Mouse (Mus musculus): ENCODE results near the gene Phlpp2.

Gene Phlpp2

DNA sequence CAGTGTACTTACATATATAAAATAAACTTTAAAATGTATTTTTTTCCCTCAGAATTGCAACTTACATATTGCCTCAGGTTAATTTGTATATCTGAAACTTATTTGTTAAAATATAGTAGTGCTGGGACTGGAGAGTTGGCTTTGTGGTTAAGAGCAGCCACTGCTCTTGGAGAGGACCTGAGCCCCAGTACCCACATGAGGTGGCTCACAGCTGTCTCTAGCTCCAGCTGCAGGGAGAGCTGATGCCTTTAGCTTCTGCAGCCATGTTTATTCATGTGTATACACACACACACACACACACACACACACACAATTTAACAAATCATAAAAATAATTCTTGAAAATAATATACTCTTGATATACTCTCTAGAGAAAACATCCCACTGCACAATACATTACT lies 34.0 kb downstream of the Phlpp2 start:
- no peak for DNase-seq (ENCODE audit: low read depth)

DNA sequence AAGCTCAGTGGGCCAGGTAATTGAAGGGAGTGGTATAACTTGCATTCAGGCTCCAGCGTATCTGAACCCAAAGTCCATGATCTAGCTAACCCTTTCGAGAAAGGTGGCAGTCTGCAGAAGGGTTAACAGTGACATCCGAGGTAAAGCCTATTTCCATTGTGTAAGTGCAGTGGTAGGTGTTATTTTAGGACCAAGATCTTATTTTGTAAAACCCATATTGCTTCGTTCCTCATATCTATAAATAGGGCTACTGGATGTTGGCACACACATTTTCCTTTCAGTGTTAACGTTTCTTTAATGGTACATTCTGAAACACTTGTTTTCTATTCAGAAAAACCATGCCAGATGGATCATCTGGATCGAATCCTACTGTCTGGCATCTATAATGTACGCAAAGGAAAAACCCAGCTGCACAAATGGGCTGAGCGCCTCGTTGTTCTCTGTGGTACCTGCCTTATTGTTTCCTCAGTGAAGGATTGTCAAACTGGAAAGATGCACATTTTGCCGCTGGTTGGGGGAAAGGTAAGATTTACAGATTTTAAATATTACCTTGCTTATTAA lies 35.6 kb downstream of the Phlpp2 start:
- DNase-seq (ENCODE audit: low read depth): peak; percentile 57

- peak; percentile 26 for DNase-seq (ENCODE audit: low read depth)
These were observed 36.8 kb downstream of the Phlpp2 start for GRCm38 (mm10) chr8:109904928-109905668.

- DNase-seq (ENCODE audit: low read depth): no peak
These were observed 38.6 kb downstream of the Phlpp2 start for GRCm38 (mm10) chr8:109906907-109907306.

- DNase-seq (ENCODE audit: low read depth): no peak
These were observed 39.0 kb downstream of the Phlpp2 start for GRCm38 (mm10) chr8:109907376-109907775.

DNA sequence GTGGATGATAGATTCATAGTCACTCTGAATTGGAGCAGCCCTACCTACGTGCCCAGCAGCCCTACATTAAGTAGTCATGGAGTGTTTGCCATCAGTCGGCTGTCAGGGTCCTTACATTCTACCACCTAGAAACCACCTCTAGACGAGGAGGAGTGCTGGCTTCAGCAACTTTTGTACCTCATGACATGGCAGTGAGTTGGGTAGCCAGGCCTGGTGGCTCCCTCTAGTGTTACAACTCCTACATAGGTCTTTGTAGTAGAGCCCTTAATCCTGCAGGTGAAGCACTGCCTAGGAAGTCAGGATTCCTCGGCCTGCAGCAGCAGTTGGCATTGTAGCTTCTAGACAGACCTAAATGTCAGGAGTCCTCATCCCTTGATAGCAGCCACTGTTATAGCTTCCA lies 48.9 kb downstream of the Phlpp2 start:
- DNase-seq (ENCODE audit: low read depth): peak; percentile 72

DNA sequence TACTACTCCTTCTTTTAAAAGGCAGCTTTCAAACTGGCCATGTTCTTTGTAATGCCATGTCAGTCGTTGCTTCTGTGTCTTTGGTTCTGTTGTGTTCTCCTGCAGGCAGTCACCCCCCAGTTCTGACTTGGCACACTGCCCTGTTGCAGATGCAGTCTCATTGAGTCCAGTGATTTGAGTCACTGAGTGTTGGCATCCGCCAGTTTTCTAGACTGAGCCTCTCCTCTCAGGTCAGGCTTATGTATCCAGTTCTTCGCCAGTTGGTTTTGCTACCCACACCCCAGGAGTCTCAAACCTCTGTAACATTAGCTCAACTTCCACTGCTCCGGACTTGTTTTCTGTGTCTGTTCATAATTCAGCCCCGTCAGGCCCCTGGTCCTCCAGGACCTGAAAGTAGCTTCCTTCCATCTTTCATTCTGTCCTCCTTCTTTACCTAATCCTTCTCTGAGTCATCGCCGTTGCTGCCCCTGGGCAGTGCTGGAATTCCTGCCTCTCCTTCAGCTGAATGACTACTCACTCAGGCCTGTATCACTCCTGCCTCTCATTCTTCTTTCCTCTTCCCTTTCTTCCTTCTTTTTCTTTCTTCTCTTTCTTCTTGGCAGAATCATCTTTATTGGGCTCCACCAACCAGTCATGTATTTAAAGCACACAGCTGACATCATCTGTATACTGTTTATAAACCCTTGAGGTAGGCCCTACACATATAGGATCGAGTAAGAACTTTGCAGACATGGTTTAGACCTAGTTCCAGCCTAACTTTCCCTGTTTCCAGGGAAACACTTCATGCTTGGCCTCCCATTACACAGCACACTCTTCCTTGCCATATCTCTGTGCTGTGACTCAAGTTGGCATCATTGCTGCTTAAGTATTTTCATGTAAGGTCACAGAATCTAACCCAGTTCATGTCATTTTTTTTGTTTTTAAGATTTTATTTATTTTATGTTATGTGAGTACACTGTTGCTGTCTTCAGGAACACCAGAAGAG lies 52.4 kb downstream of the Phlpp2 start:
- peak; percentile 90 for DNase-seq (ENCODE audit: low read depth)

- peak; percentile 75 for DNase-seq (ENCODE audit: low read depth)
These were observed 73.4 kb downstream of the Phlpp2 start for GRCm38 (mm10) chr8:109941606-109942360.

GRCm38 (mm10) chr8:109945153-109945632 lies 76.9 kb downstream of the Phlpp2 start:
- DNase-seq (ENCODE audit: low read depth): peak; percentile 69

GRCm38 (mm10) chr8:109945694-109946093 lies 77.4 kb downstream of the Phlpp2 start:
- DNase-seq (ENCODE audit: low read depth): no peak

DNA sequence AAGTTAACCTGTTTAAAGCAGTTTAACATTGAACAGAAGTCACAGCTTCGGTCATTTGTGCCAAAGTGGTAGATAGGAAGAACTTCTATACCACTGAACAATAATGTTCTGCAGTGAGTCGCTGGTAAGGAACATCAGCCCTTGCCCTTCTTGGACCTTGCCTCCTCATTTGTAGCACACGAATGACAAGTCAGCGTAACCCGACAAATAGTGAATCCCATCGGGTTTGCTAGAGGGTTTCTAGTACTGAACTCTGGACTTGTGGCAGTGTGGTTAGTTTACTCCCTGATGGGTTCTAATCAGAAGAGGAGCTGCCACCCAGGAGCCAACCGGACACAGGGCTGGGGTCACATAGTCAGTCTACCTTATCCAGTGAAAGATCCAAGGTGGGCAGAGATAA lies 77.9 kb downstream of the Phlpp2 start:
- DNase-seq (ENCODE audit: low read depth): no peak

- DNase-seq (ENCODE audit: low read depth): no peak
These were observed 79.3 kb downstream of the Phlpp2 start for GRCm38 (mm10) chr8:109947447-109948284.

- no peak for DNase-seq (ENCODE audit: low read depth)
These were observed 79.9 kb downstream of the Phlpp2 start for GRCm38 (mm10) chr8:109948285-109948564.

- DNase-seq (ENCODE audit: low read depth): no peak
These were observed 83.8 kb downstream of the Phlpp2 start for GRCm38 (mm10) chr8:109952171-109952570.

- peak; percentile 41 for DNase-seq (ENCODE audit: low read depth)
These were observed 86.2 kb downstream of the Phlpp2 start for GRCm38 (mm10) chr8:109954486-109954948.

DNA sequence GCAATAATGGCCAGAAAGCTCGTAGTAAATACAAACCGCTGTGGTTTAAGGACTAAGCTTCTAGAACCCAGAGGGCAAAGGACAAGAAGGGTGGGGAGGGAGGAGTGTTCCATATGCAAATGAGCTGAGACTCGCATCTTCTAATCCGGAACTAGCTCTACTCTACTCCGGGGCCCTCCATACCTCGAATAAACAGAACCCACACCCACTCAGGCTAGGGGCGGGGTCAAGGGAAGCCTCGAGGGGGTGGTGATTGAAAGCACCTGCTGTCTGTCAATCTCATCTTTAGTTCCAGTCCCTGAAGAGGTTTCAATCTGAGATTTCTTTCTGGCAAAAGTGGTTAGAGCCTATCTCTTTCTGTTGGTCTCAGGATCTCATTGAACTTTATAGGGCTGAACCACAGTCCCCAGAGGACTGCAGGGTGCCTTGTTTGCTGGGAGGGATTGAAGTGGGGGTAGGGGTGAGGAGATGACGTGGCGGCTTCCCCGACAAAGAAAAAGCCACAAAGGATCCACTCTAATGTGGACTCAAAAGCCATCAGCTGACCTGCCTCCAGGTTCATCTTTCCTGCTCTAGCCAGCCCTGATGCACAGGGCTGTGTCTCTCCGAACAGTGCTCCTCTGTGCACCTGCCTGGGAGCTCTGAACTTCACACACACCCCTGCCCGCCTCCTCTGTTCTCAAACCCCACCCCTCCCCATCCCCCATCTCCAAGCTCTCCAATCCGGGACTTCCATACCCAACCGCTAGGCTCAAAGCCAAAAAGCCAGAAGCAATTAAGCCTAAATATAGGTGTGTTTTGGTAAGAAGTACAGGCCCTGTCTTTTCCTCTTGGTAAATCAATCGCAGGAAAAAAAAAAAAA lies 89.1 kb downstream of the Phlpp2 start:
- peak; percentile 83 for DNase-seq (ENCODE audit: low read depth)

DNA sequence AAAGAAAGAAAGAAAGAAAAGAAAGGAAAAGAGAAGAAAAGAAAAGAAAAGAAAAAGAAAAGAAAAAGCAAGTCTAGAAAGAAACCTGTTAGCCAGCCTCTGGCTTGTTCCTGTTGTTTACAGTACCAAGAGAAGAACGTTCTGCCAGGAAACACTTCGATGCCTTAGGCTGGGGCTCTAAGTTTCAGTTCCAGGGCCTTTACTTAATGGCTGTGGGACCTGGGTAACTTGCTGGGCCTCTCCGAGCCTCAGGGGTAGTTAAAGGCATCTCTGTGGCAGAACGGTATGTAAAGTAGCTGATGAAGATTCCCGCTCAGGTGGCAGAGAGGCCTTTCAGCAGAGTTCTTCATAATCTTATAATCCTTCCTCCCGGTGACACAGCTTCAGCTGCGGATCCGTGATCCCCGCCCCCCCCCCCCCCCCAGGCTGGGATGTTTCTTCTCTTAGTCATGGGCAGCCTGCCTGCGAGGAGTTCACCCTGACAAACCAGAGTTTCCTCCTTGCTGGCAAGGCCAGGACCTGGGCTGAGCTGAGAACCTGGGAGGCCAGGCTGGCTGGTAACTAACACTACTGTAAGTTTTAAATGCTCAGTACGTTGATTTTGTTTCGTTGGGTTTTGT lies 89.8 kb downstream of the Phlpp2 start:
- DNase-seq (ENCODE audit: low read depth): peak; percentile 83

- no peak for DNase-seq (ENCODE audit: low read depth)
These were observed 90.8 kb downstream of the Phlpp2 start for GRCm38 (mm10) chr8:109959112-109959511.

- DNase-seq (ENCODE audit: low read depth): no peak
These were observed 93.5 kb downstream of the Phlpp2 start, which contains the start of gene Marveld3 for GRCm38 (mm10) chr8:109961693-109962367. Marveld3 (minus strand) TSS chr8:109962203.

Data from NIH3T3 (cell line).